In the genomic region with DNA sequence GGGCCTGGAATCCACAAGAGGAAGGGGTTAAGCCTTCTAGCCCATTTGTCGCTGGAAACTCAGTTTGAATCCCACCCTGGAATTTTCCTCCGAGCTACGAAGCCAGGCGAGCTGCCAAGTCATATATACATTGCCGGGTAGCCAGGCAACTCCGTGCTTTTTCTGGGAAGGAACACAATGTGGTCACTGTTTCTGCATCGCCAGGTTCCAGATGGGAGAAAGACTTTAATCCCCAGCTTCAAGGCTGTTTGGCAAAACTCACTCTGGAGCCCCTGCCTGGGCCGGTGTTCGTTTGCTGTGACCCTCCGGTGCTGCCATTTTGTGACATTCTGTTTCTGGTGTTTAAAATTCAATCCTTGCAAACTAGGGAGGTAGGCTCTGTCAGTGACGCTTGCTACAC, we compare ENCODE assay signal across 9 mouse cellular contexts. TPM values are rescaled to one million over a fixed set of nuclear protein-coding genes. Genes with fewer than 3 reads are reported as not detected.
DNase-seq lines count a peak whose midpoint lies in the region; ATAC-seq and TF ChIP-seq lines count a peak whose summit lies in the region.
"Had no signal": no experiment of that assay in that cellular context is flagged by ENCODE, and none has a peak within 500 bp of the region (broad histone marks: within the 10 kb centered on the region; RNA-seq: fewer than 3 reads in every experiment).

No protein-coding gene starts in this region.

- H3K27me3 ChIP-seq in kidney, embryonic 16.5 days (ENCODE audit: insufficient read depth, low read length) = no peaks in the 10 kb centered on the region
- H3K27me3 ChIP-seq in embryonic facial prominence, embryonic 10.5 days (replicated peaks; ENCODE audit: low read depth, poor library complexity, severe bottlenecking) = no peaks in the 10 kb centered on the region
- no peaks in the 10 kb centered on the region for H3K27me3 ChIP-seq in forebrain, embryonic 14.5 days (replicated peaks; ENCODE audit: control insufficient read depth, insufficient read depth, low read length)
- H3K27me3 ChIP-seq in midbrain, embryonic 12.5 days = no peaks in the 10 kb centered on the region
- no peaks in the 10 kb centered on the region for H3K27me3 ChIP-seq in cerebellum, adult 2 months (ENCODE audit: control insufficient read depth, insufficient read depth, low read length)

- H3K27ac ChIP-seq in kidney, embryonic 16.5 days (ENCODE audit: low read length) = peak overlapping the region; percentile 84
- peak overlapping the region; percentile 79 for H3K27ac ChIP-seq in embryonic facial prominence, embryonic 10.5 days (replicated peaks)
- H3K27ac ChIP-seq in forebrain, embryonic 14.5 days (ENCODE audit: low read depth, low read length) = no peak overlapping the region; the same call in 1 of the 2 replicates
- peak overlapping the region; percentile 56 for H3K27ac ChIP-seq in midbrain, embryonic 12.5 days (replicated peaks)
- H3K27ac ChIP-seq in cerebellum, adult 2 months (ENCODE audit: insufficient read depth, low read length) = no peak overlapping the region

- DNase-seq in kidney, adult 9 months = no peak
- DNase-seq in embryonic facial prominence, embryonic 10.5 days (ENCODE audit: low spot score) = peak; percentile 71
- DNase-seq in forebrain, embryonic 14.5 days (ENCODE audit: low spot score) = peak; percentile 78
- no peak for DNase-seq in gastrocnemius, postnatal 25 days
- DNase-seq in cerebellum, adult 2 months = no peak
- no peak for DNase-seq in layer of hippocampus, adult 9-10 months (ENCODE audit: low spot score)
- DNase-seq: cerebellum, adult 11-12 months had no signal

- H3K4me2 ChIP-seq in kidney, embryonic 16.5 days (replicated peaks; ENCODE audit: low read depth, low read length) = no peak overlapping the region
- no peak overlapping the region for H3K4me2 ChIP-seq in forebrain, embryonic 14.5 days (ENCODE audit: low read length)
- H3K4me2 ChIP-seq in midbrain, embryonic 12.5 days (replicated peaks) = no peak overlapping the region

- H3K4me3 ChIP-seq in kidney, embryonic 16.5 days (ENCODE audit: low read length) = no peak overlapping the region
- no peak overlapping the region for H3K4me3 ChIP-seq in embryonic facial prominence, embryonic 10.5 days
- H3K4me3 ChIP-seq in forebrain, embryonic 14.5 days (ENCODE audit: low read depth, low read length) = no peak overlapping the region
- no peak overlapping the region for H3K4me3 ChIP-seq in midbrain, embryonic 12.5 days
- no peak overlapping the region for H3K4me3 ChIP-seq in cerebellum, adult 2 months (replicated peaks; ENCODE audit: insufficient read depth, low read depth, low read length)

- 33% methylated on average over 11 of the region's 11 CpGs for WGBS in kidney, embryonic 16.5 days
- WGBS in embryonic facial prominence, embryonic 10.5 days = 29% methylated on average over 11 of the region's 11 CpGs
- 8% methylated on average over 11 of the region's 11 CpGs for WGBS in forebrain, embryonic 14.5 days
- WGBS in midbrain, embryonic 12.5 days = 40% methylated on average over 11 of the region's 11 CpGs
- 34% methylated on average over 11 of the region's 11 CpGs for WGBS in cerebellum, adult 2 months

- no peak overlapping the region for H3K9ac ChIP-seq in kidney, embryonic 16.5 days (replicated peaks; ENCODE audit: low read length)
- H3K9ac ChIP-seq in forebrain, embryonic 14.5 days (ENCODE audit: low read length) = no peak overlapping the region
- no peak overlapping the region for H3K9ac ChIP-seq in midbrain, embryonic 12.5 days (replicated peaks)

- no peak for ATAC-seq in kidney, embryonic 16.5 days (ENCODE audit: low FRiP score, low TSS enrichment)
- ATAC-seq in forebrain, embryonic 14.5 days = peak; percentile 68
- peak; percentile 34; the same call in 1 of the 2 replicates for ATAC-seq in midbrain, embryonic 12.5 days (ENCODE audit: low FRiP score, low read depth)

- no peaks in the 10 kb centered on the region for H3K36me3 ChIP-seq in kidney, embryonic 16.5 days (ENCODE audit: insufficient read depth, low read length)
- H3K36me3 ChIP-seq in embryonic facial prominence, embryonic 10.5 days (replicated peaks) = no peaks in the 10 kb centered on the region
- H3K36me3 ChIP-seq in forebrain, embryonic 14.5 days (ENCODE audit: control insufficient read depth, insufficient read depth, low read length) = no peaks in the 10 kb centered on the region
- no peaks in the 10 kb centered on the region for H3K36me3 ChIP-seq in midbrain, embryonic 12.5 days

- no peak for TF ChIP-seq CTCF in cerebellum, adult 2 months (IDR thresholded peaks at IDR 0.05; ENCODE audit: borderline replicate concordance, insufficient read depth, low read depth, low read length)

- peaks cover 65% of the 10 kb centered on the region for H3K4me1 ChIP-seq in kidney, embryonic 16.5 days (ENCODE audit: insufficient read depth, low read length)
- H3K4me1 ChIP-seq in embryonic facial prominence, embryonic 10.5 days = peaks cover 67% of the 10 kb centered on the region
- peaks cover 11% of the 10 kb centered on the region for H3K4me1 ChIP-seq in forebrain, embryonic 14.5 days (ENCODE audit: control insufficient read depth, insufficient read depth, low read length)
- peaks cover 20% of the 10 kb centered on the region for H3K4me1 ChIP-seq in midbrain, embryonic 12.5 days
- peaks cover 15% of the 10 kb centered on the region for H3K4me1 ChIP-seq in cerebellum, adult 2 months (ENCODE audit: control insufficient read depth, insufficient read depth, low read length)

- H3K9me3 ChIP-seq in kidney, embryonic 16.5 days (ENCODE audit: low read length) = no peaks in the 10 kb centered on the region
- H3K9me3 ChIP-seq in embryonic facial prominence, embryonic 10.5 days = no peaks in the 10 kb centered on the region
- H3K9me3 ChIP-seq in forebrain, embryonic 14.5 days (replicated peaks; ENCODE audit: control insufficient read depth, low read length) = no peaks in the 10 kb centered on the region
- H3K9me3 ChIP-seq in midbrain, embryonic 12.5 days = no peaks in the 10 kb centered on the region

- TF ChIP-seq POLR2A in cerebellum, adult 2 months (IDR thresholded peaks at IDR 0.05; ENCODE audit: borderline replicate concordance, insufficient read depth, low read length) = no peak

RNA-seq across cellular contexts. Expression of a gene that starts 51.2 kb away (rescaled TPM):
- 5.2 and 6.5 TPM in 2 replicates for polyA plus RNA-seq in kidney, embryonic 16.5 days (2015; fragmentation: Nextera tagmentation; extraction: Ambion mirVana)
- polyA plus RNA-seq in embryonic facial prominence, embryonic 10.5 days (2016; fragmentation: Nextera tagmentation; extraction: Ambion mirVana) = 15.9 and 17.6 TPM in 2 replicates
- polyA plus RNA-seq in forebrain, embryonic 14.5 days (2014; fragmentation: Nextera tagmentation; extraction: Ambion mirVana) = 15.5 and 21.9 TPM in 2 replicates
- 17.5 and 18.9 TPM in 2 replicates for polyA plus RNA-seq in midbrain, embryonic 12.5 days (2016; fragmentation: Nextera tagmentation; extraction: Ambion mirVana)
- total RNA-seq in gastrocnemius, postnatal 25 days (2021) = 1 to 10 TPM in 1 of 2 experiments, under 1 TPM in 1; 0.56 to 1.5 TPM
- 17.1 and 17.8 TPM in 2 replicates for polyA plus RNA-seq in cerebellum, adult 2 months (2012; rRNA removed)

RNA-seq across cellular contexts. Expression of a gene that starts 51.3 kb away (rescaled TPM):
- polyA plus RNA-seq in kidney, embryonic 16.5 days (2015; fragmentation: Nextera tagmentation; extraction: Ambion mirVana) = 145 and 166 TPM in 2 replicates
- 218 and 249 TPM in 2 replicates for polyA plus RNA-seq in embryonic facial prominence, embryonic 10.5 days (2016; fragmentation: Nextera tagmentation; extraction: Ambion mirVana)
- 51.1 and 72.9 TPM in 2 replicates for polyA plus RNA-seq in forebrain, embryonic 14.5 days (2014; fragmentation: Nextera tagmentation; extraction: Ambion mirVana)
- polyA plus RNA-seq in midbrain, embryonic 12.5 days (2016; fragmentation: Nextera tagmentation; extraction: Ambion mirVana) = 104 and 105 TPM in 2 replicates
- 10 to 100 TPM; 22.2 to 34.2 TPM for total RNA-seq in gastrocnemius, postnatal 25 days (2021)
- 195 TPM in 2 replicates for polyA plus RNA-seq in cerebellum, adult 2 months (2012; rRNA removed)

Comparison
In these comparisons a context has a peak if more than half of its experiments do, and no peak if none do; other contexts are left out.
1. H3K27ac ChIP-seq: peak in kidney, embryonic 16.5 days (single experiment), embryonic facial prominence, embryonic 10.5 days (single experiment) and midbrain, embryonic 12.5 days (single experiment); none in forebrain, embryonic 14.5 days (single experiment) and cerebellum, adult 2 months (single experiment).
2. DNase-seq: peak in embryonic facial prominence, embryonic 10.5 days (single experiment) and forebrain, embryonic 14.5 days (single experiment); none in kidney, adult 9 months (single experiment), gastrocnemius, postnatal 25 days (single experiment), cerebellum, adult 2 months (0 of 2) and layer of hippocampus, adult 9-10 months (single experiment).